ENCODE assay signal across 8 mouse cellular contexts in genomic region chr2:102453447-102453846, GRCm38 (mm10). TPM values are rescaled to one million over a fixed set of nuclear protein-coding genes. Genes with fewer than 3 reads are reported as not detected.
DNase-seq lines count a peak whose midpoint lies in the region; ATAC-seq and TF ChIP-seq lines count a peak whose summit lies in the region.
"Had no signal": no experiment of that assay in that cellular context is flagged by ENCODE, and none has a peak within 500 bp of the region (broad histone marks: within the 10 kb centered on the region; RNA-seq: fewer than 3 reads in every experiment).

No protein-coding gene starts in this region.

- H3K4me1 ChIP-seq in E14TG2a.4 (replicated peaks; ENCODE audit: low read depth, low read length) = peaks cover 25% of the 10 kb centered on the region
- H3K4me1 ChIP-seq in forebrain, embryonic 11.5 days (replicated peaks; ENCODE audit: control insufficient read depth, insufficient read depth, low read length) = no peaks in the 10 kb centered on the region; the same call in 1 of the 2 replicates

- H3K27me3 ChIP-seq in E14TG2a.4 (ENCODE audit: insufficient read depth, low read length) = peaks cover 50% of the 10 kb centered on the region
- H3K27me3 ChIP-seq in forebrain, embryonic 11.5 days (ENCODE audit: control insufficient read depth, insufficient read depth, low read length) = no peaks in the 10 kb centered on the region

- no peaks in the 10 kb centered on the region for H3K9me3 ChIP-seq in E14TG2a.4 (ENCODE audit: low read length)
- no peaks in the 10 kb centered on the region for H3K9me3 ChIP-seq in forebrain, embryonic 11.5 days (ENCODE audit: control insufficient read depth, low read length)
- H3K9me3 ChIP-seq: limb, embryonic 13.5 days had no signal

- H3K4me3 ChIP-seq in E14TG2a.4 (replicated peaks; ENCODE audit: low read length) = no peak overlapping the region
- H3K4me3 ChIP-seq in forebrain, embryonic 11.5 days (ENCODE audit: low read depth, low read length) = no peak overlapping the region
- H3K4me3 ChIP-seq: limb, embryonic 13.5 days had no signal

- ATAC-seq in forebrain, embryonic 11.5 days (replicated peaks; ENCODE audit: low FRiP score) = no peak

- no peak overlapping the region for H3K4me2 ChIP-seq in forebrain, embryonic 11.5 days (ENCODE audit: low read depth, low read length, severe bottlenecking)
- H3K4me2 ChIP-seq: limb, embryonic 13.5 days had no signal

- WGBS in forebrain, embryonic 11.5 days = 54% methylated on average over 3 of the region's 3 CpGs

- H3K36me3 ChIP-seq in E14TG2a.4 (ENCODE audit: insufficient read depth, low read length) = no peaks in the 10 kb centered on the region
- no peaks in the 10 kb centered on the region for H3K36me3 ChIP-seq in forebrain, embryonic 11.5 days (ENCODE audit: control insufficient read depth, insufficient read depth, low read length)
- H3K36me3 ChIP-seq: limb, embryonic 13.5 days had no signal

- H3K9ac ChIP-seq in forebrain, embryonic 11.5 days (ENCODE audit: low read length) = no peak overlapping the region
- H3K9ac ChIP-seq: limb, embryonic 13.5 days had no signal

- no peak overlapping the region for H3K27ac ChIP-seq in forebrain, embryonic 11.5 days (ENCODE audit: low read depth, low read length)
- H3K27ac ChIP-seq: limb, embryonic 13.5 days had no signal

- peak; percentile 24; the same call in 1 of the 2 replicates for TF ChIP-seq CTCF in E14TG2a.4 (conservative IDR thresholded peaks at IDR 0.05; ENCODE audit: low read length)

- DNase-seq in layer of hippocampus, adult 9-10 months (ENCODE audit: low spot score) = peak; percentile 48
- no peak for DNase-seq in layer of hippocampus, postnatal 25 days (ENCODE audit: extremely low spot score in 1 of 2, low spot score in 1 of 2)
- DNase-seq in ZHBTc4 (ENCODE audit: low read depth, low spot score) = peak; percentile 24
- DNase-seq in kidney, postnatal 36 days = peak; percentile 6 to 37
- no peak for DNase-seq in urinary bladder, postnatal 10 days (ENCODE audit: low spot score)
- DNase-seq in forebrain, embryonic 11.5 days (ENCODE audit: low spot score) = no peak

RNA-seq across cellular contexts. Expression of gene Fjx1, which starts 1.1 kb away (rescaled TPM):
- 10 to 100 TPM; 61.6 to 61.7 TPM for total RNA-seq in layer of hippocampus, postnatal 25 days (2021)
- polyA plus RNA-seq in forebrain, embryonic 11.5 days (2014; fragmentation: Nextera tagmentation; extraction: Ambion mirVana) = 30.7 and 33.2 TPM in 2 replicates

RNA-seq across cellular contexts. Expression of gene Trim44, which starts 45.8 kb away (rescaled TPM):
- 100 to 1,000 TPM; 153 to 165 TPM for total RNA-seq in layer of hippocampus, postnatal 25 days (2021)
- polyA plus RNA-seq in forebrain, embryonic 11.5 days (2014; fragmentation: Nextera tagmentation; extraction: Ambion mirVana) = 50.1 and 50.7 TPM in 2 replicates

Comparison
In these comparisons a context has a peak if more than half of its experiments do, and no peak if none do; other contexts are left out.
1. DNase-seq: peak in layer of hippocampus, adult 9-10 months (single experiment), ZHBTc4 (single experiment) and kidney, postnatal 36 days (2 of 2); none in layer of hippocampus, postnatal 25 days (0 of 2), urinary bladder, postnatal 10 days (single experiment) and forebrain, embryonic 11.5 days (single experiment).